26 mouse cellular contexts compared by ENCODE assay signal in genomic region chr4:151527763-151528162, GRCm38 (mm10).
DNase-seq lines count a peak whose midpoint lies in the region; ATAC-seq lines count a peak whose summit lies in the region.
"Had no signal": no experiment of that assay in that cellular context is flagged by ENCODE, and none has a peak within 500 bp of the region (broad histone marks: within the 10 kb centered on the region; RNA-seq: fewer than 3 reads in every experiment).

No protein-coding gene starts in this region.

- no peaks in the 10 kb centered on the region for H3K36me3 ChIP-seq in forebrain, embryonic 16.5 days (ENCODE audit: control insufficient read depth, insufficient read depth)
- H3K36me3 ChIP-seq in forebrain, embryonic 11.5 days (ENCODE audit: control insufficient read depth, insufficient read depth, low read length) = no peaks in the 10 kb centered on the region
- H3K36me3 ChIP-seq in midbrain, embryonic 11.5 days (ENCODE audit: control insufficient read depth, insufficient read depth, low read length) = no peaks in the 10 kb centered on the region
- H3K36me3 ChIP-seq in midbrain, embryonic 16.5 days (ENCODE audit: control insufficient read depth, insufficient read depth, low read length) = no peaks in the 10 kb centered on the region
- no peaks in the 10 kb centered on the region for H3K36me3 ChIP-seq in hindbrain, embryonic 10.5 days
- H3K36me3 ChIP-seq: embryonic facial prominence, embryonic 12.5 days; embryonic facial prominence, embryonic 15.5 days; G1E had no signal

- WGBS in forebrain, embryonic 16.5 days = 72% methylated on average over 3 of the region's 3 CpGs
- 97% methylated on average over 3 of the region's 3 CpGs for WGBS in forebrain, embryonic 11.5 days
- 92% methylated on average over 3 of the region's 3 CpGs for WGBS in midbrain, embryonic 11.5 days
- 92% methylated on average over 3 of the region's 3 CpGs for WGBS in midbrain, embryonic 16.5 days
- 91% methylated on average over 3 of the region's 3 CpGs for WGBS in hindbrain, embryonic 10.5 days

- no peak overlapping the region for H3K27ac ChIP-seq in forebrain, embryonic 16.5 days (ENCODE audit: low read length)
- no peak overlapping the region for H3K27ac ChIP-seq in forebrain, embryonic 11.5 days (ENCODE audit: low read depth, low read length)
- H3K27ac ChIP-seq in midbrain, embryonic 11.5 days (ENCODE audit: low read depth, low read length) = no peak overlapping the region
- H3K27ac ChIP-seq in midbrain, embryonic 16.5 days (ENCODE audit: low read length) = no peak overlapping the region
- H3K27ac ChIP-seq in hindbrain, embryonic 10.5 days = no peak overlapping the region
- H3K27ac ChIP-seq: embryonic facial prominence, embryonic 12.5 days; embryonic facial prominence, embryonic 15.5 days; heart, adult 2 months; hindbrain, embryonic 14.5 days; hindbrain, postnatal 0 days had no signal

- H3K9me3 ChIP-seq in forebrain, embryonic 16.5 days (ENCODE audit: control insufficient read depth, low read length) = no peaks in the 10 kb centered on the region
- no peaks in the 10 kb centered on the region for H3K9me3 ChIP-seq in forebrain, embryonic 11.5 days (ENCODE audit: control insufficient read depth, low read length)
- H3K9me3 ChIP-seq in midbrain, embryonic 11.5 days (ENCODE audit: control insufficient read depth, low read length) = no peaks in the 10 kb centered on the region
- H3K9me3 ChIP-seq in midbrain, embryonic 16.5 days (replicated peaks; ENCODE audit: control insufficient read depth, low read length, poor library complexity, severe bottlenecking) = no peaks in the 10 kb centered on the region
- no peaks in the 10 kb centered on the region for H3K9me3 ChIP-seq in hindbrain, embryonic 10.5 days
- H3K9me3 ChIP-seq: embryonic facial prominence, embryonic 12.5 days; embryonic facial prominence, embryonic 15.5 days had no signal

- DNase-seq in cerebellum, postnatal 10 days = peak; percentile 49 to 69
- DNase-seq in cerebellum, postnatal 25 days = no peak
- DNase-seq in forebrain, embryonic 11.5 days (ENCODE audit: low spot score) = no peak
- DNase-seq in midbrain, embryonic 11.5 days (ENCODE audit: low spot score, missing footprints) = peak; percentile 66
- DNase-seq in NIH3T3 (ENCODE audit: low read depth) = peak; percentile 40
- no peak for DNase-seq in hindbrain, embryonic 10.5 days (ENCODE audit: low spot score)
- DNase-seq: adrenal gland, adult 2 months; adrenal gland, postnatal 14 days; cerebellum, adult 11-12 months; cerebellum, adult 8-10 months; gastrocnemius, postnatal 10 days; gastrocnemius, postnatal 36 days; heart, postnatal 36 days; kidney, adult 18-20 months had no signal

- ATAC-seq in forebrain, embryonic 16.5 days = peak; percentile 50; the same call in 1 of the 2 replicates
- ATAC-seq in forebrain, embryonic 11.5 days (replicated peaks; ENCODE audit: low FRiP score) = no peak
- ATAC-seq in midbrain, embryonic 11.5 days (ENCODE audit: low FRiP score) = no peak
- ATAC-seq in midbrain, embryonic 16.5 days = no peak
- ATAC-seq: hindbrain, postnatal 0 days; inflammation-experienced regulatory T-cells, adult 6 months; intestine, embryonic 16.5 days had no signal

- H3K4me1 ChIP-seq in forebrain, embryonic 16.5 days (replicated peaks; ENCODE audit: control insufficient read depth, insufficient read depth, low read length) = 0 out of 2 replicates have a peak, but pooled peaks cover 3% of the 10 kb centered on the region
- H3K4me1 ChIP-seq in forebrain, embryonic 11.5 days (replicated peaks; ENCODE audit: control insufficient read depth, insufficient read depth, low read length) = no peaks in the 10 kb centered on the region
- H3K4me1 ChIP-seq in midbrain, embryonic 11.5 days (ENCODE audit: control insufficient read depth, insufficient read depth, low read length) = no peaks in the 10 kb centered on the region
- no peaks in the 10 kb centered on the region for H3K4me1 ChIP-seq in midbrain, embryonic 16.5 days (ENCODE audit: control insufficient read depth, insufficient read depth, low read length)
- H3K4me1 ChIP-seq in hindbrain, embryonic 10.5 days (replicated peaks) = no peaks in the 10 kb centered on the region
- H3K4me1 ChIP-seq: embryonic facial prominence, embryonic 12.5 days; embryonic facial prominence, embryonic 15.5 days had no signal

- H3K27me3 ChIP-seq in forebrain, embryonic 16.5 days (replicated peaks; ENCODE audit: control insufficient read depth, insufficient read depth, low read length) = no peaks in the 10 kb centered on the region
- H3K27me3 ChIP-seq in forebrain, embryonic 11.5 days (ENCODE audit: control insufficient read depth, insufficient read depth, low read length) = no peaks in the 10 kb centered on the region
- H3K27me3 ChIP-seq in midbrain, embryonic 11.5 days (ENCODE audit: control insufficient read depth, insufficient read depth, low read length) = no peaks in the 10 kb centered on the region
- no peaks in the 10 kb centered on the region for H3K27me3 ChIP-seq in midbrain, embryonic 16.5 days (ENCODE audit: control insufficient read depth, insufficient read depth, low read depth, low read length)
- H3K27me3 ChIP-seq in hindbrain, embryonic 10.5 days (ENCODE audit: insufficient read depth, poor library complexity, severe bottlenecking) = no peaks in the 10 kb centered on the region
- H3K27me3 ChIP-seq: CH12.LX; embryonic facial prominence, embryonic 12.5 days; embryonic facial prominence, embryonic 15.5 days had no signal

- no peak overlapping the region for H3K4me3 ChIP-seq in forebrain, embryonic 16.5 days (replicated peaks; ENCODE audit: low read length)
- H3K4me3 ChIP-seq in forebrain, embryonic 11.5 days (ENCODE audit: low read depth, low read length) = no peak overlapping the region
- no peak overlapping the region for H3K4me3 ChIP-seq in midbrain, embryonic 11.5 days (ENCODE audit: low read depth, low read length)
- H3K4me3 ChIP-seq in midbrain, embryonic 16.5 days (ENCODE audit: low read depth, low read length) = no peak overlapping the region
- no peak overlapping the region for H3K4me3 ChIP-seq in hindbrain, embryonic 10.5 days
- H3K4me3 ChIP-seq: embryonic facial prominence, embryonic 12.5 days; embryonic facial prominence, embryonic 15.5 days; heart, adult 2 months had no signal

- H3K9ac ChIP-seq in forebrain, embryonic 16.5 days (replicated peaks; ENCODE audit: low read depth, low read length) = no peak overlapping the region
- no peak overlapping the region for H3K9ac ChIP-seq in forebrain, embryonic 11.5 days (ENCODE audit: low read length)
- no peak overlapping the region for H3K9ac ChIP-seq in midbrain, embryonic 11.5 days (ENCODE audit: low read length)
- H3K9ac ChIP-seq in midbrain, embryonic 16.5 days (ENCODE audit: low read depth, low read length) = no peak overlapping the region
- H3K9ac ChIP-seq: embryonic facial prominence, embryonic 12.5 days; embryonic facial prominence, embryonic 15.5 days; hindbrain, embryonic 14.5 days had no signal

- no peak overlapping the region for H3K4me2 ChIP-seq in forebrain, embryonic 16.5 days (ENCODE audit: low read length)
- H3K4me2 ChIP-seq in forebrain, embryonic 11.5 days (ENCODE audit: low read depth, low read length, severe bottlenecking) = no peak overlapping the region
- H3K4me2 ChIP-seq in midbrain, embryonic 11.5 days = no peak overlapping the region
- no peak overlapping the region for H3K4me2 ChIP-seq in midbrain, embryonic 16.5 days (ENCODE audit: low read length)
- H3K4me2 ChIP-seq: embryonic facial prominence, embryonic 12.5 days; embryonic facial prominence, embryonic 15.5 days; heart, embryonic 11.5 days; hindbrain, embryonic 14.5 days had no signal

Comparison
In these comparisons a context has a peak if more than half of its experiments do, and no peak if none do; other contexts are left out.
1. DNase-seq: peak in cerebellum, postnatal 10 days (2 of 2), midbrain, embryonic 11.5 days (single experiment) and NIH3T3 (single experiment); none in cerebellum, postnatal 25 days (0 of 2), forebrain, embryonic 11.5 days (single experiment) and hindbrain, embryonic 10.5 days (single experiment).